Mouse (Mus musculus) testis, adult 2 months (tissue): Measurements from ENCODE around the gene Ptpn6. TPM values are rescaled to one million over a fixed set of nuclear protein-coding genes. Genes with fewer than 3 reads are reported as not detected.

Experiments used
- H3K27ac ChIP-seq: fragments of 200-500 bp; 2 replicates; pipeline ENCODE4 v1.5.1; 2012; ENCODE audit warnings: low read depth, low read length; ENCODE audit not compliant: control insufficient read depth, insufficient read depth
- H3K27me3 ChIP-seq: fragments of 200-500 bp; 2 replicates; pipeline ENCODE4 v1.6.1; 2012; ENCODE audit warnings: mild to moderate bottlenecking, low read length, moderate library complexity; ENCODE audit not compliant: control insufficient read depth, insufficient read depth
- H3K36me3 ChIP-seq: fragments of 200-500 bp; 2 replicates; pipeline ENCODE4 v1.6.1; 2012; ENCODE audit warnings: mild to moderate bottlenecking, low read length; ENCODE audit not compliant: control insufficient read depth, insufficient read depth
- H3K4me1 ChIP-seq: fragments of 200-500 bp; 2 replicates; pipeline ENCODE4 v1.6.1; 2012; ENCODE audit warnings: low read length; ENCODE audit not compliant: control insufficient read depth, insufficient read depth
- H3K4me3 ChIP-seq: fragments of 200-500 bp; 2 replicates; pipeline ENCODE4 v1.5.1; 2012; ENCODE audit warnings: low read depth, mild to moderate bottlenecking, low read length, moderate library complexity, mixed read lengths; ENCODE audit not compliant: control insufficient read depth
- CTCF ChIP-seq: fragments of 200-500 bp; IDR thresholded peaks from 2 replicates; pipeline ENCODE4 v1.5.1; 2012; ENCODE audit warnings: low read depth, mild to moderate bottlenecking, inconsistent platforms, low read length, moderate library complexity; ENCODE audit not compliant: control insufficient read depth, insufficient read depth, insufficient replicate concordance
- POLR2A ChIP-seq: fragments of 200-500 bp; IDR thresholded peaks from 2 replicates; pipeline ENCODE4 v1.6.1; 2012; ENCODE audit warnings: low read depth, mild to moderate bottlenecking, inconsistent platforms, low read length, moderate library complexity; ENCODE audit not compliant: control insufficient read depth
- polyA plus RNA-seq: library from polyadenylated mRNA; depleted of rRNA; stranded (reverse); fragments of >200 nt; gene quantifications from 2 replicates; pipeline ENCODE4 v1.2.3, GENCODE M21; 2012

Gene Ptpn6
- polyA plus RNA-seq, 1 experiment = 1.4 TPM

GRCm38 (mm10) chr6:124755306-124755705 is 16.8 kb upstream of the Ptpn6 start:
- H3K27ac ChIP-seq = no peak overlapping the region
- H3K4me1 ChIP-seq = peaks cover 10% of the 10 kb centered on the region
- H3K4me3 ChIP-seq = peak overlapping the region; percentile 83
- no peaks in the 10 kb centered on the region; the same call in 1 of the 2 replicates for H3K27me3 ChIP-seq
- H3K36me3 ChIP-seq = no peaks in the 10 kb centered on the region
- TF ChIP-seq POLR2A (no peak), CTCF (no peak)

- TF ChIP-seq POLR2A (no peak), CTCF (no peak)
- H3K36me3 ChIP-seq = no peaks in the 10 kb centered on the region
- no peaks in the 10 kb centered on the region; the same call in 1 of the 2 replicates for H3K27me3 ChIP-seq
- no peak overlapping the region for H3K4me3 ChIP-seq
- peaks cover 10% of the 10 kb centered on the region for H3K4me1 ChIP-seq
- H3K27ac ChIP-seq = no peak overlapping the region
Observed at GRCm38 (mm10) chr6:124753861-124754260, 15.3 kb upstream of the Ptpn6 start.

GRCm38 (mm10) chr6:124750405-124750804 is 11.9 kb upstream of the Ptpn6 start:
- no peaks in the 10 kb centered on the region for H3K36me3 ChIP-seq
- peaks cover 12% of the 10 kb centered on the region for H3K4me1 ChIP-seq
- no peak overlapping the region for H3K4me3 ChIP-seq
- no peak for TF ChIP-seq CTCF
- no peak for TF ChIP-seq POLR2A
- H3K27me3 ChIP-seq = no peaks in the 10 kb centered on the region
- H3K27ac ChIP-seq = no peak overlapping the region

DNA sequence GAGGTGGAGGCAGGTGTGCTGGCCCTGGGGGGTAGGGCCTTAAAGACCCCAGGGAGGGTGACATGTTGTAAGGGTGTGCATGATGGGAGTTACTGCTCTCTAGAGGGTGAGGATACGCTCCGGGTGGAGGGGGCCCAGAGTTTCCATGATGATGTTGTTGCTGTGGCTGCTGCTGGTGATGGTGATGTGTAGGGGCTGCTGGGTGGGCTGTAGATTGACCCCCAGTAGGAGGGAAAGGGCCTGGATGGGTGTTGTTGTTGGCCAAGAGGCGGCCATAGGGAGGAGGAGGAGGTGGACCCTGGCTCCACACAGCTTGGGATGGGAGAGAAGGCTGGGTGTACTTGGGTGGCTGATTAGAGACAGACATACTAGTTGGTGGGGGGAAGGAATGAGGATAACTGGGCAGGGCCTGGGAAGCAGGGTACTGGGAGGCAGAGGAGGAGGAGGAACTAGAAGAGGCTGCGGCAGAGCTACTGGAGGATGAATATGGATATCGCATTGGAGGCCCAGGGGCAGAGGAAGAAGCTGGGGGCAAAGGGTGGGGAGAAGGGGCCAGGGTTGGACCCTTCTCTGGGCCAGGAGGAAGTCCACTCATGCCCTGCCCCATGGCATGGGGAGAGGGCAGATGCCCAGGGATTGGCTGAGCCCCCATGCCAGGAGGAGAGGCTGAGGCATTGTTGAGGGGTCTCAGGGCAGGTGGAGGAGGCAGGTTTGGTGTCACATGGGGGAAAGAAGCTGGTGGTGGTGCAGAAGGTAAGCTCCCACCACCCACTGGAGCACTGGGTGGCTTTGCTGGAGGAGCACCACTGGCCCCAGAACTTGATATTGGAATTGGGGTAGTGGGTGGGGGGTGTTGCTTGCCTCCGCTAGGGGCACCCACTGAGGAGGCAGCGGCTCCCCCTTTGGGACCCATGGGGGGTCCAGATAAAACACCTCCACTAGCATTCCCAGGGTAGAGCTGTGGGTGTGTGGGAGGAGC is 8.4 kb upstream of the Ptpn6 start:
- Histone ChIP-seq H3K4me3 (no peak overlapping the region), H3K36me3 (no peaks in the 10 kb centered on the region), H3K27ac (no peak overlapping the region)

DNA sequence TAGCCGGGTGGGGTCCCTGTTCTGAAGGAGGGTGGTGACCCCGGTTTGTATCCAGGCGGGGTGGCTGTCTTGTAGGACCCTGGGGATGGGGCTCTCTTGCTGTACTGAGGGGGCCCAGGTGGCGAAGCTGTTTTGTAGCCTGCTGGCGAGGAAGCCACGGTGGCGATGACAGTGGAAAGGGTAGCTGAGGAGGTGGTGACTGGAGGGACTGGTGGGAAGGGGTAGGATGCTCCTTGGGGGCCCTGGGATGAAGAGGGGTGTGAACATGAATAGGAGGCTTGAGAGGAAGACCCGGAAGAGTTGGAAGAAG is 7.7 kb upstream of the Ptpn6 start:
- no peak for TF ChIP-seq POLR2A
- no peak for TF ChIP-seq CTCF
- no peak overlapping the region for H3K27ac ChIP-seq
- peaks cover 20% of the 10 kb centered on the region for H3K4me1 ChIP-seq
- H3K36me3 ChIP-seq = no peaks in the 10 kb centered on the region
- no peaks in the 10 kb centered on the region for H3K27me3 ChIP-seq
- H3K4me3 ChIP-seq = peak overlapping the region; percentile 85

More for the DNA sequence above, 8.4 kb upstream of the Ptpn6 start:
- Histone ChIP-seq H3K27me3 (no peaks in the 10 kb centered on the region), H3K4me1 (peaks cover 18% of the 10 kb centered on the region)
- TF ChIP-seq CTCF = no peak
- TF ChIP-seq POLR2A = no peak

GRCm38 (mm10) chr6:124745490-124746295 is 7.2 kb upstream of the Ptpn6 start:
- H3K36me3 ChIP-seq = no peaks in the 10 kb centered on the region
- peaks cover 20% of the 10 kb centered on the region for H3K4me1 ChIP-seq
- TF ChIP-seq CTCF (peak; percentile 74; the same call in 1 of the 2 replicates), POLR2A (peak; percentile 47)
- H3K4me3 ChIP-seq = peak overlapping the region; percentile 85
- H3K27ac ChIP-seq = peak overlapping the region; percentile 59
- H3K27me3 ChIP-seq = no peaks in the 10 kb centered on the region
